Mouse (Mus musculus) hindbrain, postnatal 0 days (tissue): ENCODE data around the gene Mrps35. TPM values are rescaled to one million over a fixed set of nuclear protein-coding genes. Genes with fewer than 3 reads are reported as not detected.

ENCODE experiments used
- ATAC-seq: fragments of 200-750 bp; cut with Nextera tagmentation; 2 replicates; pipeline ENCODE4 v1.8.0; 2017; ENCODE audit warnings: mild to moderate bottlenecking, moderate TSS enrichment, moderate library complexity
- DNase-seq: peaks from one replicate; pipeline ENCODE4 v3.0.0-alpha.2; 2015; ENCODE audit warnings: low spot score
- H3K27ac ChIP-seq: fragments of 300-500 bp; sonication (generic); 2 replicates; pipeline ENCODE4 v1.5.1; 2014; ENCODE audit warnings: mild to moderate bottlenecking
- H3K27me3 ChIP-seq: fragments of 300-500 bp; sonication (generic); 2 replicates; pipeline ENCODE4 v1.6.1; 2014; ENCODE audit warnings: low read length, mixed read lengths; ENCODE audit not compliant: insufficient read depth
- H3K36me3 ChIP-seq: fragments of 300-500 bp; sonication (generic); 2 replicates; pipeline ENCODE4 v1.6.1; 2014; ENCODE audit warnings: low read length, mixed read lengths; ENCODE audit not compliant: insufficient read depth
- H3K4me1 ChIP-seq: fragments of 300-500 bp; sonication (generic); 2 replicates; pipeline ENCODE4 v1.6.1; 2014; ENCODE audit warnings: antibody characterized with exemption, low read length, mixed read lengths; ENCODE audit not compliant: insufficient read depth
- H3K4me2 ChIP-seq: fragments of 300-500 bp; sonication (generic); 2 replicates; pipeline ENCODE4 v1.6.1; 2014; ENCODE audit warnings: low read depth, mild to moderate bottlenecking, low read length, moderate library complexity, mixed read lengths
- H3K4me3 ChIP-seq: fragments of 300-500 bp; sonication (generic); 2 replicates; pipeline ENCODE4 v1.5.1; 2014; ENCODE audit warnings: low read length
- H3K9ac ChIP-seq: fragments of 300-500 bp; sonication (generic); replicated peaks from 2 replicates; pipeline ENCODE4 v1.6.1; 2014; ENCODE audit warnings: mild to moderate bottlenecking, low read length, moderate library complexity, mixed read lengths
- H3K9me3 ChIP-seq: fragments of 300-500 bp; sonication (generic); 2 replicates; pipeline ENCODE4 v1.6.1; 2016; ENCODE audit warnings: low read length, mixed read lengths
- CTCF ChIP-seq: IDR thresholded peaks from 2 replicates; pipeline ENCODE4 v1.5.1; 2016; ENCODE audit warnings: antibody characterized with exemption, control low read depth, low read depth
- WGBS: fragments of 180-500 bp; shearing (Covaris S2); extraction: QIAGEN DNeasy Blood & Tissue Kit; methylation state at CpG from one replicate; pipeline ENCODE4 v1.1.7; 2014; 5-methylcytosine and 5-hydroxymethylcytosine counted together
- polyA plus RNA-seq: library from polyadenylated mRNA; unstranded; fragments of >200 nt; fragmentation: Nextera tagmentation; extraction: Ambion mirVana; gene quantifications from 2 replicates; pipeline ENCODE4 v1.2.1, GENCODE M21; 2015
- total RNA-seq: library from RNA; depleted of rRNA; stranded (reverse); fragments of >200 nt; gene quantifications from 2 replicates; pipeline ENCODE4 v1.2.3, GENCODE M21; 2014; rRNA removed

The Mrps35 gene
- total RNA-seq (8.3 and 8.7 TPM in 2 replicates), polyA plus RNA-seq (78.5 and 79.9 TPM in 2 replicates)

DNA sequence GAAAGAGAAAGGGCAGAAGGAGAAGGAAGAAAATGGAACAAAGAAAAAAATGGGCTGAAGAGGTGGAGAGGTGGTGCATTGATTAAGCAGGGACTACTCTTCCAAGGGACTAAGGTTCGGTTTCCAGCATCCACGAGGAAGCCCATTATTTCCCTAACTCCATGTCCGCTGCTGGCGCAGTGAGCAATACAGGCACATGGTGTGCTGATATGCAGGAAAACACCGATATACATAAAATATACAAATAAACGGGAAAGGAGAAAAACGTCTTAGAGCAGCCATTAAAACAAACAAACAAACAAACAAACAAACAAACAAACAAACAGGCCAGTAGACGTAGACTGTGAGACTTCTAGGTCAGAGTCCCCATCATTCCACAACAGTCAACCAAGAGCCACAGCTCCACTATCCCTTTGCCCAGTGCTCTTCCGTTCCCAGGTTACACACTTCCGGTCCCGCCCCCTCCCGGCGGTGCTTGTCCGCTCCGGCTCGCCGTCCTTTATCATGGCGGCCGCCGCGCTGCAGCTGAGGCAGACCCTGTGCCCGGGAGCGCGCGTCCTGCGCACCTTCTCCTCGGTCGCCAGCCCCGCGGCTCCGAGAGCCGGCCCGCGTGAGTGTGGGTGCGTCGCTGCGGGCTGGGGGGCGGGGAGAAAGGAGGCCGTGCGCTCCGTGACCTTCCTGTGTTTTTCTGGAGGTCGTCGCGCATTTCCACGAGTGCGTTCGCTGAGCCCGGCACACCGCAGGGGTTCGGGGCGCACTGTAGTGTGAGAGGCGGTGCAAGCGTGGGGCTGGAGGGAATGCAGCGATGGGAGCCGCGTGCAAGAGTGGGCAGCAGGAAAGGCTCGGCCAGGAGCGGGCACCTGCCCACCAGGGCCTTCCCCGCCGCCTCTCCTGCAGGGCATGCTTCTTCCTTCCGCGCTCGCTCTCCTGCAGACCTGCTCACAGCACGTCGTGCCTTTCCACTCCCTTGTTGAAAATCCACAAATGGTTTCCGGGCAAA, at the start of gene Mrps35:
Mrps35 (plus strand) TSS at position 474 of the 1,000 bp plus-strand sequence.
- TF ChIP-seq CTCF, result peak; percentile 40
- H3K36me3 ChIP-seq, result peaks cover 4% of the 10 kb centered on the region
- 0 out of 2 replicates have a peak, but pooled peaks cover 4% of the 10 kb centered on the region for H3K27me3 ChIP-seq
- peak within 1 kb of the TSS; percentile 77 for H3K4me2 ChIP-seq
- 4% methylated on average over 54 of the region's 66 CpGs for WGBS
- peak within 1 kb of the TSS; percentile 84 for H3K4me3 ChIP-seq
- no peaks in the 10 kb centered on the region for H3K9me3 ChIP-seq
- H3K27ac ChIP-seq, result peak within 1 kb of the TSS; percentile 88
- DNase-seq (peak; percentile 94), ATAC-seq (peak; percentile 99)
- H3K9ac ChIP-seq, result peak within 1 kb of the TSS; percentile 89
- H3K4me1 ChIP-seq, result peaks cover 7% of the 10 kb centered on the region; the same call in 1 of the 2 replicates

DNA sequence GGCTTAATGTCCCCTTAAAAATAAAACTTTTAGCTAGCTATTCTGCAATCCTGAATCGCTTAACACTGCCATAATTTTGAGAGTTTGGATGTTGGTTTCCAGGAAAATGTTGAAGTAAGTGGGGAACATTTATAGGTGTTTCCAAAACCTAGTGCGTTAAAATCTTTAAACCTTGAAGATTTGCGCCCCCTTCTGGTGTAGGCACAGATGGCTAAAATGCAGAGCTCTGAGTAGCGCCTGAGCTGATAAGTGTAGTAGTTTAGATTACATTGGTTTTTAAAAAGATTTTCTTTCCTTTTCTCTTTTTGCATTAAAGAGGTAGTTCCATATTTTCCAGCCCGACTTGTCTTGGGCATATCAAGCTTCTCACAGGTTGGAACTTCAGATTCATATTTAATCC, 48.3 kb upstream of the Mrps35 start:
- ATAC-seq (no peak), DNase-seq (peak; percentile 81)
- Histone ChIP-seq H3K27me3 (no peaks in the 10 kb centered on the region), H3K27ac (no peak overlapping the region), H3K4me1 (no peaks in the 10 kb centered on the region), H3K36me3 (no peaks in the 10 kb centered on the region), H3K4me3 (no peak overlapping the region), H3K9me3 (no peaks in the 10 kb centered on the region), H3K9ac (no peak overlapping the region), H3K4me2 (no peak overlapping the region)
- WGBS, result 47% methylated on average over 5 of the region's 5 CpGs
- peak; percentile 75 for TF ChIP-seq CTCF

DNA sequence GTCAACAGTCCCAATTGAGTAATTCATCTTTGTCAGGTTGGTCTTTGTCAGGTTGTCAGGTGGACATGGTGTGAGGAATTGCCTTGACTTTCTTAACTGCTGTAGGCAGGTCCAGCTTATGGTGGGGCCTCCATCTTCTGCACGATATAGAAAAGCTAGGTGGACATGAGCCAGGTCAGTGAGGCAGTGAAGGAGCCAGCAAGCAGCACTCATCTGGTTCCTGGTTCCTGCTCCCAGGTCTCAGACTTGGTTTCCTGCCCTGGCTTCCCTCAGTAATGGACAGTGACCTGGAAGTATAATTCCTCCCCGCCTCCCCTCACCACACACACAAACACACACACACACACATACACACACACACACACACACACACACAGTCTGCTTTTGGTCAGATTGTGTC, 47.2 kb upstream of the Mrps35 start:
- Histone ChIP-seq H3K9me3 (no peaks in the 10 kb centered on the region), H3K4me1 (no peaks in the 10 kb centered on the region), H3K4me2 (no peak overlapping the region), H3K27me3 (no peaks in the 10 kb centered on the region), H3K9ac (no peak overlapping the region), H3K4me3 (no peak overlapping the region), H3K27ac (no peak overlapping the region), H3K36me3 (no peaks in the 10 kb centered on the region)
- WGBS, result 67% methylated on average over 2 of the region's 2 CpGs
- ATAC-seq (no peak), DNase-seq (no peak)
- no peak for TF ChIP-seq CTCF

DNA sequence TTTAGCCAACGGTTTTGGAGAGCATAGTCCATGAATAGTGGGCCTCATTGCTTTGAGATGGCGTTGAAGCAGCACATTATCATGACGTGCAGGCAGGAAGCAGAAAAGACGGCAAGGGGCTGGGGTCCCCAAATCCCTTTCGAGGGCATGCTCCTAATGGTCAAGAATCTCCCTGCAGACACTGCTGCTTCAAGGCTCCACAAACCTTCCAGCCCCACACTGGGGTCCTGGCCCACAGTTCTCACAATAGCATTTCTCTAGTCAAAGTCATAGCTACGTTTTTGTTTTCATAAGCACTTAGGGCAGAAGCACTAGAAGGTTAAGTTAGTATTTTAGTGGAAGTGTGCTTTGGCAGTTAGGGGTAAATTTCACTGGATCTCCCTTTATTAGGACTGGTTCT, 46.7 kb upstream of the Mrps35 start:
- Histone ChIP-seq H3K27ac (no peak overlapping the region), H3K9ac (no peak overlapping the region), H3K9me3 (no peaks in the 10 kb centered on the region), H3K4me2 (no peak overlapping the region), H3K4me3 (no peak overlapping the region), H3K27me3 (no peaks in the 10 kb centered on the region), H3K4me1 (no peaks in the 10 kb centered on the region), H3K36me3 (no peaks in the 10 kb centered on the region)
- no peak for DNase-seq
- TF ChIP-seq CTCF, result no peak
- WGBS, result 88% methylated on average over 6 of the region's 6 CpGs
- no peak for ATAC-seq

DNA sequence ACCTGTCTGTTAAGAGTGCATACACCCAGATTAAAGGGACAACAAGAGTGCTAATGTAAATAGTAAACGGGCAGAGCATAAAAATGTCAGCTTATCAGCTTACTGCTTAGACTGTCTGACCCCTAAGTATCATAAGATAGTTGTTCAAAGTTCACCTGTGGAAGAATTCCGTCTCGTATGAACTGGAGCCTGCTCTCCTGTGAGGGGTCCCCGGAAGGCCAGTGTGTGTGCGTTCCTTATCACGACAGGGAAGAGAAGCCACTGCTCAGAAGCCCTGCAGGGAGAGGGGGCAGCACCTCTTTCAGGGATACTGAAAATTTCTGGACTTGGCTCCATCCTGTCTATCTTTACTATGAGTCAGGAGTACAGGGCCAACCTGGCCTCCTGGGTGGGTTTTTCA, 45.6 kb upstream of the Mrps35 start:
- H3K4me2 ChIP-seq, result no peak overlapping the region
- no peak for DNase-seq
- ATAC-seq, result no peak
- H3K36me3 ChIP-seq, result no peaks in the 10 kb centered on the region
- no peak overlapping the region for H3K9ac ChIP-seq
- H3K4me3 ChIP-seq, result no peak overlapping the region
- no peaks in the 10 kb centered on the region for H3K4me1 ChIP-seq
- 92% methylated on average over 6 of the region's 6 CpGs for WGBS
- no peak overlapping the region for H3K27ac ChIP-seq
- H3K9me3 ChIP-seq, result no peaks in the 10 kb centered on the region
- no peak for TF ChIP-seq CTCF
- no peaks in the 10 kb centered on the region for H3K27me3 ChIP-seq

DNA sequence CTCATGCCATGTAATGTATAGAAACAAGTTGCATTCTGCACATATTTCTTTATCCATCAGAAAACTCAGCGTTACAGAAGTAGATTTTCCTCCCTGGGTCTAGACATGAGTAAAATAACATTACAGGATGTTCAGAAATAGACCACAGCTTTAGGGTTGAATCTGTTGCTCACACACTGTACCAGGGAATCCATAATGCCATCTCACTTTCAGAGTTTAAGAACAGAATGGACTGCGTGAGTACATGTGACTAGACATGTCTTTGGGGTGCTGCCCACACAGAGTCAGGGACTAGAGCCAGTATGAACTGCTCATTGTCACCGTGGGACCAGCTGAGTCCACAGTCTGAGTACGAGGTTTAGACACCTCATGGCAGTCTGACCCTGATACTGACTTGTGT, 43.9 kb upstream of the Mrps35 start:
- Histone ChIP-seq H3K27me3 (no peaks in the 10 kb centered on the region), H3K4me3 (no peak overlapping the region), H3K27ac (no peak overlapping the region), H3K36me3 (no peaks in the 10 kb centered on the region), H3K4me1 (no peaks in the 10 kb centered on the region), H3K9me3 (no peaks in the 10 kb centered on the region), H3K4me2 (no peak overlapping the region), H3K9ac (no peak overlapping the region)
- 89% methylated on average over 4 of the region's 4 CpGs for WGBS
- no peak for ATAC-seq
- DNase-seq, result no peak
- TF ChIP-seq CTCF, result no peak

DNA sequence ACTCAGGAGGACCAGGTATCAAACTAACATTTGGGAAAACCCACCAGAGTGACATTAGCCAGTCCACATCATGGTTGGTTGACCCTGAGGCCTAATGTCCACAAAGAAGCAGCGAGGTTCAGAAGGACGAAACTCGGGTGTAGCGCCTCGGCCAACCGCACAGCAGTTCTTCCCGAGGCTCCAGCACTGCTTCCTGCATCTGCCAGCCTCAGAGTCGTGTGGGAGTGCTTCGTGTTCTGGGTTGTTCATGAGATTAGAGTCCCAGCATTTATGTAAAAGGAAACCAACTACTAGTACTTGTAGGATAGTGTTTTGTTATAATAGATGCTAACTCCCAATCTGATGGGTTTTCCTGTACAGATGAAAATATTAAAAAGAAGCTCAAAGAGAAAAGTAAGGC, 43.3 kb upstream of the Mrps35 start:
- WGBS, result 87% methylated on average over 9 of the region's 9 CpGs

More for the DNA sequence above, 43.3 kb upstream of the Mrps35 start:
- no peak overlapping the region for H3K4me3 ChIP-seq
- no peak for TF ChIP-seq CTCF
- no peak overlapping the region for H3K4me2 ChIP-seq
- H3K9ac ChIP-seq, result no peak overlapping the region
- no peaks in the 10 kb centered on the region for H3K9me3 ChIP-seq
- ATAC-seq (no peak), DNase-seq (no peak)
- H3K27me3 ChIP-seq, result no peaks in the 10 kb centered on the region
- no peaks in the 10 kb centered on the region for H3K36me3 ChIP-seq
- H3K27ac ChIP-seq, result no peak overlapping the region
- no peaks in the 10 kb centered on the region for H3K4me1 ChIP-seq
